Mouse (Mus musculus): Measurements from ENCODE around the gene Ctps. TPM values are rescaled to one million over a fixed set of nuclear protein-coding genes. Genes with fewer than 3 reads are reported as not detected.
A peak's percentile ranks its signal among the peaks of the same experiment; 100 is the strongest.
"Not testable (repeated sequence)": the region's sequence is repeated elsewhere in the genome, so short reads cannot be mapped to it uniquely, and the experiment has no call there.

The Ctps gene
- total RNA-seq (2021) = 10 to 100 TPM; 30.3 to 34.3 TPM
- long read RNA-seq, experiment 1, transcript Ctps-201 (19 exons, 2,705 nt) = major isoform, 21 of 30 reads
- long read RNA-seq, experiment 1, partial matches to known transcripts = 3 of 30 reads
- long read RNA-seq, experiment 1, other reads (novel, unspliced or antisense) = 6 of 30 reads
- long read RNA-seq, experiment 2, transcript Ctps-201 (19 exons, 2,705 nt) = major isoform, 53 of 70 reads
- long read RNA-seq, experiment 2, partial matches to known transcripts = 9 of 70 reads
- long read RNA-seq, experiment 2, other reads (novel, unspliced or antisense) = 8 of 70 reads

- peak; percentile 91 to 92 for DNase-seq (ENCODE audit: low spot score in 2 of 2)
Observed at GRCm38 (mm10) chr4:120569486-120570437, at the start of gene Ctps. Gene Ctps (minus strand): TSS chr4:120570276.

GRCm38 (mm10) chr4:120616199-120617025 is 46.3 kb upstream of the Ctps start:
- no peak for DNase-seq (ENCODE audit: low spot score in 2 of 2)

- DNase-seq (ENCODE audit: low spot score in 2 of 2) = no peak
Observed at GRCm38 (mm10) chr4:120615528-120616081, 45.5 kb upstream of the Ctps start.

GRCm38 (mm10) chr4:120614644-120615043 is 44.6 kb upstream of the Ctps start:
- DNase-seq (ENCODE audit: low spot score in 2 of 2) = no peak

DNA sequence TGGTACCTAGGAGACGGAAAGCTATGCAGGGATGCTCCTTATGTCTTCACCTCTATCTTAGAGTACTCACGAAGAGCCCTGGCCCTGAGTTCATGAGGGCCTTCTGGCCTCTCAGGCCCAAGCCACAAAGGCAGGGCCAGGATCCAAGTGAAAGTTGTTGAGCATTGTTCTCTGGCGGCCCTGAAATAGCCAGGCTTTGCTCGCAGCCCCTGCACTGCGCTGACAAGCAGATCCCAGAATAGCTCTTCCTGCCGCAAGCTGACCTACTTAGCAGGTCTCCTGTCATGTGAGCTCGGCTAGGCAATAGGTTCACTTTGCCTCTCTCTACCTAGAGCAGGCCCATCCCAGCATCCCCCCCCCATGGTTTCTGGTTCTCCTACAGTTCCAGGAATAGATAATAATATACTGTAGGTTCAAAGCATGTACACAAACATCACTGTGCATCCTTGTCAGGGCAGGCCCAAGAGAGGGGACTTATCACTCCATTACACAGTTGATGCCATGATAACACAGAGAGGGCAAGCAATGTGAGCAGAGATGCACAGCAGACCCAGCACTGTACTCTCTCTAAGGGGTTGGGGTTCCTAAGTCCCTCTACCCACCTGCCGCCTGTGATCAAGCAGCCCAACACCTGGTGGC is 43.7 kb upstream of the Ctps start:
- no peak for DNase-seq (ENCODE audit: low spot score in 2 of 2)

DNA sequence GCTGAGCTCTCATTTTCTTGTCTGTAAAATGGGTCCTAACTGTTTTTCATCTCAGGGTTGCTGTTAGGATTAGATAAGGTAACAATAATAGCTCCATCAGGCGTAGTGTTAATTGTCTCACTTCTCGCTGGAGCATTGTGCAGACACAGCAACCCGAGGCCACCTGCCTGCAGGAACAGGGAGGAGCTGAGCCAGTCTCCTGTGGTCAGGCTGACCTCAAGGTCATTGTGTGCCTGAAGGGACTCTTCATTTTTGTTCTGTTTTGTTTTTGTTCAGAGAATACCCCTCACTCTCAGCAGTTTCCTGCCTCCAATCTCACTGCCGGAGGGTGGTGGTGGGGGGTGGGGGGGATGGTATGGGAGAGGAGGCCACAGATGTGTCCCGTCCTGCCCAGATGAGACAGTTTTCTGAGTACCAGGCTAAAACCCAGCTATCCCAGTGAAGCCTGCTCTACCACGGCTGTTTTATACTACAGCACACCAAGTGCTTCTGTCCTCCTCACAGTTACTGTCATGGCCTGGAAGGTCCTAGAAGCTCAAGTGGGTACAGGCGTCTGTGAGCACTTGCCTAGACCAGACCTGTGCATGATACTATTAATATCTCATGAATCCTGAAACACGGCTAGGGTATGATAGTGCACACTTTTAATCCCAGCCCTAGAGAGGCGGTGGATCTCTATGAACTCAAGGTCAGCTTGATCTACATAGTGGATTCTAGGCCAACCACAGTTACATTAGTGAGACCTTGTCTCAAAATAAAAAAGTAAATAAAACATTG is 42.4 kb upstream of the Ctps start:
- DNase-seq (ENCODE audit: low spot score in 2 of 2) = no peak

DNA sequence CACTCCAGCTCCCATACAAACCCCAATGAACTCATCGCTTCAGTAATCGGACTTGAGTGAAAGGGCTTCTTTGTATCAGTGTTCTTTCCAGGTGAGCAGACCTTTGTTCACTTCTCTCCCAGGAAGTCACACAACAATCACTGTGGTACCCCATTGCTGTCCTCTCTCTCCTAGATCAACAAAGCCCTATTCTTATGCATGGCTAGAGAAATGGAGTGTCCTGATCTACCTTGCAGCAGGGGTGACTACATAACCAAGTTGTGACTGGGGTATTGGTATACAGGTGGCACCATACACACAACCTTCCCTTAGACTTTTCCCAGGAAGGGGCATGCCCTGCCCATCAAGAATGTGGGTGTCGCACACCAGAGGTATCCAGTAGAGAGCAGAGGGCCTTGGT is 40.9 kb upstream of the Ctps start:
- DNase-seq (ENCODE audit: low spot score in 2 of 2) = no peak

- DNase-seq (ENCODE audit: low spot score in 2 of 2) = no peak
Observed at GRCm38 (mm10) chr4:120606941-120607340, 36.9 kb upstream of the Ctps start.

DNA sequence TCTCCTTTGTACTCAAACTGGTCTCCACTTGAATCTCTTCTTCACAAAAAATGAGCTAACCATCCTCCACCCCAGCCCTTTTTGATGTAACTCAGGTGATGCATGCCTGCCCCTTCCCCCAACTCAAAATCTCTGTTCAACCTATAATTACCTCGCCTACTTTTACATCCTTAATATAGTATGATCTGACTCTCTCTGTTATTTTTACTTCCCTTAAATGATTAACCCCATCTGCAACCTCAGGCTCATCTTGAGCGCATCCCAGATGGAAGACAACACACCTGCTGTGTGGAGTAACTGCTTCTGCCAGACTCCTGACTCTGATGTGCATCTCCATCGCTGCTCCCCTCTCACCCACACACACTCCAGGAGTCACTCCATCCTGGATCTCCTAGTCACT is 32.6 kb upstream of the Ctps start:
- DNase-seq (ENCODE audit: low spot score in 2 of 2) = no peak

DNA sequence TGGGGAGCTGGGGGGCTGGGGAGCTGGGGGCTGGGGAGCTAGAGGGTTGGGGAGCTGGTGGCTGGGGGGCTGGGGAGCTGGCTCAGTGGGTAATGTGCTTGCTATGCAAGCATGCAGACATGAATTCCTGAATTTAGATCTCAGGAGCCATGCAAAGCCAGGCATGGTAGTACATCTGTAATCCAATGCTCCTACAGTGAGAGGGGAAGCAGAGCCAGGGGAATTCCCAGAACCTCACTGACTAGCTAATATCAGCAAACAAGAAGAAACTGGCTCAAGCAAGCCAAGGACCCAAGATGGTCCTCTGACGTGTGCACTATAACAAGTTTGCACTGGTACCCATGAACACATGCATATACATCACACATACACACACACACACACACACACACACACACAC is 31.7 kb upstream of the Ctps start:
- DNase-seq (ENCODE audit: low spot score in 2 of 2) = no peak

- no peak for DNase-seq (ENCODE audit: low spot score in 2 of 2)
Observed at GRCm38 (mm10) chr4:120598922-120599321, 28.8 kb upstream of the Ctps start.

DNA sequence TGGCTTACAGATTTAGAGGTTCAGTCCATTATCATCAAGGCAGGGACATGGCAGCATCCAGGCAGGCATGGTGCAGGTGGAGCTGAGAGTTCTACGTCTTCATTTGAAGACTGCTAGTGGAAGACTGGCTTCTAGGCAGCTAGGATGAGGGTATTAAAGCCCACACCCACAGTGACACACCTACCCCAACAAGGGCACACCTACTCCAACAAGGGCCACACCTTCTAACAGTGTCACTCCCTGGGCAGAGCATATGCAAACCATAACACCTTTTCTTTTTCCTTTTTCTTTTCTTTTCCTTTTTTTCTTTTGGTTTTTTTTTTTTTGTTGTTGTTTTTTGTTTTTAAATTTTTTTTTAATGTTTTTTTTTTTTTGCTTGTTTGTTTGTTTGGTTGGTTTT is 26.1 kb upstream of the Ctps start:
- not testable (repeated sequence) for DNase-seq (ENCODE audit: low spot score in 2 of 2)

DNA sequence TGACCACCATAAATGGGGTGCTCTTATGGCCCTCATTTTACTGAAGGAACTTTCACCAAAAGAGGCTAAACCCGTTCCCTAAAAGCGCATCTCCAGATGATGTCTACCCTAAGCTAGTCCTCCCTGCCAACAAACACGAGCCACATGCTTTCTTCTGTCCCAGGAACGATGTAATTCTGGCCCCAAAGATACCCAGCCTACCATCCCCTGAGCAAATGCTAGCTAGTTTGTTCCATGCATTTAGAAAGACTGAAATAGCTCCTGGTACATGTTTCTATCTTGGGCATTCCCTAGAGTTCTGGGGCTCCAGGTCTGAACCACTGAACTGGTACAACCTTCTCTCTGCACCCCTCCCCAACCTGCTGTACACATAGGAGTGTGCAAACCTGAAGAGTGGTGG is 20.9 kb upstream of the Ctps start:
- DNase-seq (ENCODE audit: low spot score in 2 of 2) = no peak

DNA sequence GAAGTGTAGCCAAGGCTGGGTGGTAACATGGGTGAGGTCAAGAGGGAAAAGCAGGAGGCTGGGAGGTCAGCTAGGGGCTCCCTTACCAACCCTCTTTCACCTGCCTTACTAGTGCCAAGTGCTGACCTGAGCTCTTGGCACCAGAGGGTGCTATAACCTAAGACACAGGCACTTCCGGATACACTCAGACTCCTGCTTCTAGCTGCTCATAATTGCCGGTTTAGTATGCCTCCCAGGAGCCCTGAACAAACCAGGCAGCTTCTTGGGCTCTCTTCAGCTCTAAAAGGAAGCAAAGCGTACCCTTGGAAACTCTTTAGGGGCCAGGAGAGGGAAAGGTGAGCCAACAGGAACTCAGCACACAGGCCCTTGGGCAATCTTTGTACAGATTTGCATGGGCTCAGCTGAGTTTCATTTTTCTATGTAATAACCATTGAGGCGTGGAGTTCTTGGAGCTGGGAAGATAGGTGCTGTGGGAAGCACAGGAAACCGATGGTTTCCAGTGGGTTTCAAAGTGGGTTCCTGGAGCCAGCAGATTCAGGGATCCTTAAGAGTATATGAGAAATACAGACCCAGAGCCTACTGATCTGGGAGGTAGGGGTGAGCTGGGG is 19.8 kb upstream of the Ctps start:
- no peak for DNase-seq (ENCODE audit: low spot score in 2 of 2)

- no peak for DNase-seq (ENCODE audit: low spot score in 2 of 2)
Observed at GRCm38 (mm10) chr4:120589070-120589469, 19.0 kb upstream of the Ctps start.

DNA sequence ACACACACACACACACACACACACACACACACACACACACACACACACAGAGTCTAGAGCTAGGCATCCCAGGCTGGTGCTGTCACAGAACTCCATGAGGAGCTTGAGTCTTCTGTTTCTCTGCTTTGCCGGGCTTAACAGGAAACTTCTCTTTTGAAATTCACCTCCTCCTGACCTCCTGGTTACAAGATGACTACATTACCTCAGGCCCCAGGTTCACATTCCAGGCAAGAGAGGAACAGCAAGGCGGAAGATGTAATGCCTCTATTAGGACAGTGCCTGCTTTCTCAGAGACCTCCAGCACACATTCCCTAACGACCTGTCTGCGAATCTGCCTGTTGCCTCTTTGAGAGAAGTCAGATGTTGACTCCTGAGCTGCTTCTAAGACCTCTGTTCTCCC is 18.4 kb upstream of the Ctps start, which contains the start of gene Gm8439:
TSS of gene Gm8439 (plus strand) at position 301 of the 400 bp plus-strand sequence.
- DNase-seq (ENCODE audit: low spot score in 2 of 2) = no peak

DNA sequence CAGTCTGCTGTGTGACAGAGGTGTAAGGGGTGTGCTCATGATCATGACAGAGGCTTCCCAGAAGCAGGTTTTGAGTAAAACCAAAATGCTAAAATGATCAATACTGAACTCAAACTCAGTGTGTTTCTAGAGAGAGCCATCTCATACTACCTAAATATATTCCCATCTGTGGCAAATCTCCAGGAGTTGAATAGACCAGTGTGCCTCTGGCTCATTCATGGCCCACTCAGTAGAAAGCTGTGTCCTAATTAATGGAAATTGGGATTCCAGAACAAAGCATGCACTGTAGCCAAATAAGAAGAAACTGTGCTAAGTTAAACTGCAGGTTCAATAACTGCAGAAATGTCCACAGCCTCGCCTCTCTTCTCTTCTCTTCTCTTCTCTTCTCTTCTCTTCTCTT is 16.9 kb upstream of the Ctps start:
- no peak for DNase-seq (ENCODE audit: low spot score in 2 of 2)

DNA sequence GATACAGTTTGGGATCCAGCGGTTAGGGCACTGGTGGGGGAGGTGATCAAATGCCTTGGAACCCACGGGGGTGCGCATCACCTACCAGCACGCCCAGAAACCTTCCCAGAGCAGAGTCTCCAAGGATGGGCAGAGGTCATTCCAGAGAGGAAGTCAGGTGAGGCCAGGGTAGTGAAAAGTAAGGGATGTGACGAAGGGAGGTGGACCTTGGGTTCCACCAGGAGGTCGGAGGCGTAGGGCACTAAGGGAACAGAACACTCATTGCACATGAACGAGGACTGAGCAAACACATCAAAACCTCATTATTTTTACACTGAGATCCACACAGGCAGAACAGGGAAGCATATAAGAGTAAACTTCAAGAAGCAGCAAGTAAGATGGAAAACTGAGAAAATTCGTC is 11.6 kb upstream of the Ctps start:
- DNase-seq (ENCODE audit: low spot score in 2 of 2) = no peak

- DNase-seq (ENCODE audit: low spot score in 2 of 2) = no peak
Observed at GRCm38 (mm10) chr4:120580894-120581293, 10.8 kb upstream of the Ctps start.

Data from adrenal gland, postnatal 4 days (tissue).